11 mouse cellular contexts compared by ENCODE assay signal in the genomic region with DNA sequence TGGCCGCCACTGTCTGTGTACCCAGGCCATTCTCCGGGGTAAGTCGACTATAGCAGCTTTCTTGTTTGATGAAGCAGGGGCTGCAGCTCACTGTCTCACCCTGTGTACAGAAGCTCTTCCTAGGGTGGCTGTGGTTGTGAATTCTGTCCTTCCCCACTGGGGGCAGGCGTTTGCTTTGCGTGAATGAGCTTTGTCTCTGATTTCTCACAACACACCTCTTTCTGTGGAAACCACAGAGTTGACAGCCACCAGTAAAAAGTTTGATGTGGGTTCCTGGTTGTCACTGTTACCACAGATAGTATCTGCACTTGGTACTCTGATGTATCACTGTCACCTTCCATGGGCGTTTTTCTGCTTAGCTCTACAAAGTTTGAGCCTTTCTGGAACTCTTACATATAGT. TPM values are rescaled to one million over a fixed set of nuclear protein-coding genes. Genes with fewer than 3 reads are reported as not detected.
A peak's percentile ranks its signal among the peaks of the same experiment; 100 is the strongest.
DNase-seq lines count a peak whose midpoint lies in the region; ATAC-seq and TF ChIP-seq lines count a peak whose summit lies in the region.
"Had no signal": no experiment of that assay in that cellular context is flagged by ENCODE, and none has a peak within 500 bp of the region (broad histone marks: within the 10 kb centered on the region; RNA-seq: fewer than 3 reads in every experiment).

No protein-coding gene starts in this region.

- peaks cover 7% of the 10 kb centered on the region for H3K4me1 ChIP-seq in heart, postnatal 0 days (ENCODE audit: control insufficient read depth, insufficient read depth)
- peaks cover 7% of the 10 kb centered on the region for H3K4me1 ChIP-seq in forebrain, embryonic 11.5 days (replicated peaks; ENCODE audit: control insufficient read depth, insufficient read depth, low read length)
- peaks cover 13% of the 10 kb centered on the region for H3K4me1 ChIP-seq in forebrain, embryonic 12.5 days

- H3K27me3 ChIP-seq in heart, postnatal 0 days (ENCODE audit: control insufficient read depth, insufficient read depth, low read length) = no peaks in the 10 kb centered on the region
- H3K27me3 ChIP-seq in forebrain, embryonic 11.5 days (ENCODE audit: control insufficient read depth, insufficient read depth, low read length) = no peaks in the 10 kb centered on the region
- H3K27me3 ChIP-seq in forebrain, embryonic 12.5 days = no peaks in the 10 kb centered on the region
- H3K27me3 ChIP-seq: hindbrain, embryonic 12.5 days had no signal

- no peaks in the 10 kb centered on the region for H3K36me3 ChIP-seq in heart, postnatal 0 days (replicated peaks; ENCODE audit: control insufficient read depth, insufficient read depth, low read length)
- no peaks in the 10 kb centered on the region for H3K36me3 ChIP-seq in forebrain, embryonic 11.5 days (ENCODE audit: control insufficient read depth, insufficient read depth, low read length)
- no peaks in the 10 kb centered on the region for H3K36me3 ChIP-seq in forebrain, embryonic 12.5 days (replicated peaks)
- H3K36me3 ChIP-seq: hindbrain, embryonic 12.5 days had no signal

- no peak for ATAC-seq in heart, postnatal 0 days (ENCODE audit: insufficient read depth, low read depth)
- ATAC-seq in megakaryocyte progenitor cell, adult 5-6 weeks (replicated peaks; ENCODE audit: poor library complexity) = peak; percentile 90
- no peak for ATAC-seq in forebrain, embryonic 11.5 days (replicated peaks; ENCODE audit: low FRiP score)
- no peak for ATAC-seq in forebrain, embryonic 12.5 days (ENCODE audit: low FRiP score)

- DNase-seq in heart, postnatal 0 days (ENCODE audit: low spot score) = no peak
- DNase-seq in heart, adult 11 months = no peak
- peak; percentile 64 for DNase-seq in 416B (ENCODE audit: low read depth)
- DNase-seq in R1 (ENCODE audit: low read depth, low spot score) = peak; percentile 70
- no peak for DNase-seq in forebrain, embryonic 11.5 days (ENCODE audit: low spot score)
- DNase-seq in ovary, adult 18-20 months (ENCODE audit: low spot score) = no peak
- DNase-seq: cerebellum, adult 11-12 months had no signal

- no peak overlapping the region for H3K4me2 ChIP-seq in heart, postnatal 0 days (ENCODE audit: low read depth, low read length)
- no peak overlapping the region for H3K4me2 ChIP-seq in forebrain, embryonic 11.5 days (ENCODE audit: low read depth, low read length, severe bottlenecking)
- H3K4me2 ChIP-seq in forebrain, embryonic 12.5 days = no peak overlapping the region
- H3K4me2 ChIP-seq: hindbrain, embryonic 12.5 days had no signal

- H3K9ac ChIP-seq in heart, postnatal 0 days (replicated peaks; ENCODE audit: low read depth, low read length) = no peak overlapping the region
- no peak overlapping the region for H3K9ac ChIP-seq in forebrain, embryonic 11.5 days (ENCODE audit: low read length)
- no peak overlapping the region for H3K9ac ChIP-seq in forebrain, embryonic 12.5 days
- H3K9ac ChIP-seq: hindbrain, embryonic 12.5 days had no signal

- TF ChIP-seq EP300 in heart, postnatal 0 days (IDR thresholded peaks at IDR 0.05; ENCODE audit: low read depth) = no peak

- no peak overlapping the region for H3K4me3 ChIP-seq in heart, postnatal 0 days (ENCODE audit: low read depth, low read length)
- H3K4me3 ChIP-seq in forebrain, embryonic 11.5 days (ENCODE audit: low read depth, low read length) = no peak overlapping the region
- no peak overlapping the region for H3K4me3 ChIP-seq in forebrain, embryonic 12.5 days (replicated peaks)
- H3K4me3 ChIP-seq: hindbrain, embryonic 12.5 days had no signal

- peak; percentile 26; the same call in 1 of the 2 replicates for TF ChIP-seq CTCF in heart, postnatal 0 days (IDR thresholded peaks at IDR 0.05; ENCODE audit: low read depth)

- 55% methylated on average over 6 of the region's 6 CpGs for WGBS in heart, postnatal 0 days
- 61% methylated on average over 6 of the region's 6 CpGs for WGBS in forebrain, embryonic 11.5 days
- WGBS in forebrain, embryonic 12.5 days = 61% methylated on average over 6 of the region's 6 CpGs

- no peaks in the 10 kb centered on the region for H3K9me3 ChIP-seq in heart, postnatal 0 days (replicated peaks; ENCODE audit: control insufficient read depth, low read length)
- H3K9me3 ChIP-seq in forebrain, embryonic 11.5 days (ENCODE audit: control insufficient read depth, low read length) = no peaks in the 10 kb centered on the region
- H3K9me3 ChIP-seq in forebrain, embryonic 12.5 days = no peaks in the 10 kb centered on the region
- H3K9me3 ChIP-seq: hindbrain, embryonic 12.5 days had no signal

- no peak overlapping the region for H3K27ac ChIP-seq in heart, postnatal 0 days (ENCODE audit: low read depth)
- no peak overlapping the region for H3K27ac ChIP-seq in forebrain, embryonic 11.5 days (ENCODE audit: low read depth, low read length)
- H3K27ac ChIP-seq in forebrain, embryonic 12.5 days = no peak overlapping the region
- H3K27ac ChIP-seq: hindbrain, embryonic 12.5 days had no signal

RNA-seq across cellular contexts. Expression of a gene that starts 4.0 kb away (rescaled TPM):
- 26.3 and 31.2 TPM in 2 replicates for total RNA-seq in heart, postnatal 0 days (2014; rRNA removed; ENCODE audit: low replicate concordance)
- polyA plus RNA-seq in heart, postnatal 0 days (2015; fragmentation: Nextera tagmentation; extraction: Ambion mirVana) = 37.1 and 38.8 TPM in 2 replicates
- total RNA-seq in megakaryocyte progenitor cell, adult 5-6 weeks (2015) = 0.22 TPM in 1 of 2 replicates, not detected in the other
- not detected in 2 replicates for total RNA-seq in megakaryocyte progenitor cell, adult 5-6 weeks (2017)
- 30.4 and 35.7 TPM in 2 replicates for polyA plus RNA-seq in forebrain, embryonic 11.5 days (2014; fragmentation: Nextera tagmentation; extraction: Ambion mirVana)
- polyA plus RNA-seq in forebrain, embryonic 12.5 days (2016; fragmentation: Nextera tagmentation; extraction: Ambion mirVana) = 27.6 and 30.3 TPM in 2 replicates

RNA-seq across cellular contexts. Expression of a gene that starts 19.4 kb away (rescaled TPM):
- 40.0 and 47.0 TPM in 2 replicates for total RNA-seq in heart, postnatal 0 days (2014; rRNA removed; ENCODE audit: low replicate concordance)
- polyA plus RNA-seq in heart, postnatal 0 days (2015; fragmentation: Nextera tagmentation; extraction: Ambion mirVana) = 29.8 and 36.9 TPM in 2 replicates
- 9.6 and 11.2 TPM in 2 replicates for total RNA-seq in megakaryocyte progenitor cell, adult 5-6 weeks (2015)
- 8.5 and 12.7 TPM in 2 replicates for total RNA-seq in megakaryocyte progenitor cell, adult 5-6 weeks (2017)
- 36.6 and 38.4 TPM in 2 replicates for polyA plus RNA-seq in forebrain, embryonic 11.5 days (2014; fragmentation: Nextera tagmentation; extraction: Ambion mirVana)
- 30.0 and 30.5 TPM in 2 replicates for polyA plus RNA-seq in forebrain, embryonic 12.5 days (2016; fragmentation: Nextera tagmentation; extraction: Ambion mirVana)

RNA-seq across cellular contexts. Expression of a gene that starts 35.8 kb away (rescaled TPM):
- total RNA-seq in heart, postnatal 0 days (2014; rRNA removed; ENCODE audit: low replicate concordance) = 4.3 TPM in 1 of 2 replicates, not detected in the other
- polyA plus RNA-seq in heart, postnatal 0 days (2015; fragmentation: Nextera tagmentation; extraction: Ambion mirVana) = 3.0 and 3.1 TPM in 2 replicates
- total RNA-seq in megakaryocyte progenitor cell, adult 5-6 weeks (2015) = 0.39 TPM in 1 of 2 replicates, not detected in the other
- not detected in 2 replicates for total RNA-seq in megakaryocyte progenitor cell, adult 5-6 weeks (2017)
- polyA plus RNA-seq in forebrain, embryonic 11.5 days (2014; fragmentation: Nextera tagmentation; extraction: Ambion mirVana) = 3.7 and 4.3 TPM in 2 replicates
- 9.4 and 10.2 TPM in 2 replicates for polyA plus RNA-seq in forebrain, embryonic 12.5 days (2016; fragmentation: Nextera tagmentation; extraction: Ambion mirVana)

RNA-seq across cellular contexts. Expression of a gene that starts 43.2 kb away (rescaled TPM):
- not detected in 2 replicates for total RNA-seq in heart, postnatal 0 days (2014; rRNA removed; ENCODE audit: low replicate concordance)
- 0.07 and 0.12 TPM in 2 replicates for polyA plus RNA-seq in heart, postnatal 0 days (2015; fragmentation: Nextera tagmentation; extraction: Ambion mirVana)
- not detected in 2 replicates for total RNA-seq in megakaryocyte progenitor cell, adult 5-6 weeks (2015)
- 0.24 TPM in 1 of 2 replicates, not detected in the other for total RNA-seq in megakaryocyte progenitor cell, adult 5-6 weeks (2017)
- polyA plus RNA-seq in forebrain, embryonic 11.5 days (2014; fragmentation: Nextera tagmentation; extraction: Ambion mirVana) = not detected in 2 replicates
- polyA plus RNA-seq in forebrain, embryonic 12.5 days (2016; fragmentation: Nextera tagmentation; extraction: Ambion mirVana) = not detected in 2 replicates
- total RNA-seq: layer of hippocampus, postnatal 10 days had no signal
- polyA plus RNA-seq: hindbrain, embryonic 12.5 days had no signal

RNA-seq across cellular contexts. Expression of a gene that starts 45.4 kb away (rescaled TPM):
- not detected in 2 replicates for total RNA-seq in heart, postnatal 0 days (2014; rRNA removed; ENCODE audit: low replicate concordance)
- polyA plus RNA-seq in heart, postnatal 0 days (2015; fragmentation: Nextera tagmentation; extraction: Ambion mirVana) = 1.1 and 1.2 TPM in 2 replicates
- total RNA-seq in megakaryocyte progenitor cell, adult 5-6 weeks (2015) = 0.07 and 0.12 TPM in 2 replicates
- total RNA-seq in megakaryocyte progenitor cell, adult 5-6 weeks (2017) = 0.27 TPM in 1 of 2 replicates, not detected in the other
- polyA plus RNA-seq in forebrain, embryonic 11.5 days (2014; fragmentation: Nextera tagmentation; extraction: Ambion mirVana) = 12.7 and 13.2 TPM in 2 replicates
- 18.7 and 19.6 TPM in 2 replicates for polyA plus RNA-seq in forebrain, embryonic 12.5 days (2016; fragmentation: Nextera tagmentation; extraction: Ambion mirVana)

Comparison
In these comparisons a context has a peak if more than half of its experiments do, and no peak if none do; other contexts are left out.
1. DNase-seq: peak in 416B (single experiment) and R1 (single experiment); none in heart, postnatal 0 days (single experiment), heart, adult 11 months (single experiment), forebrain, embryonic 11.5 days (single experiment) and ovary, adult 18-20 months (single experiment).